In genomic region chr8:8115595-8116429, GRCm38 (mm10) we compare ENCODE assay signal across 13 mouse cellular contexts.
A peak's percentile ranks its signal among the peaks of the same experiment; 100 is the strongest.
DNase-seq lines count a peak whose midpoint lies in the region; ATAC-seq and TF ChIP-seq lines count a peak whose summit lies in the region.
"Had no signal": no experiment of that assay in that cellular context is flagged by ENCODE, and none has a peak within 500 bp of the region (broad histone marks: within the 10 kb centered on the region; RNA-seq: fewer than 3 reads in every experiment).

No protein-coding gene starts in this region.

- TF ChIP-seq CTCF in Patski (IDR thresholded peaks at IDR 0.05): no peak
- no peak for TF ChIP-seq CTCF in heart, postnatal 0 days (IDR thresholded peaks at IDR 0.05; ENCODE audit: low read depth)
- no peak for TF ChIP-seq CTCF in cerebellum, adult 2 months (IDR thresholded peaks at IDR 0.05; ENCODE audit: borderline replicate concordance, insufficient read depth, low read depth, low read length)
- no peak for TF ChIP-seq CTCF in hindbrain, postnatal 0 days (IDR thresholded peaks at IDR 0.05; ENCODE audit: low read depth)

- TF ChIP-seq EP300 in heart, postnatal 0 days (IDR thresholded peaks at IDR 0.05; ENCODE audit: low read depth): no peak

- no peak overlapping the region for H3K27ac ChIP-seq in heart, postnatal 0 days (ENCODE audit: low read depth)
- H3K27ac ChIP-seq in lung, embryonic 15.5 days: peak overlapping the region; percentile 26; the same call in 1 of the 2 replicates
- no peak overlapping the region for H3K27ac ChIP-seq in cerebellum, adult 2 months (ENCODE audit: insufficient read depth, low read length)
- no peak overlapping the region for H3K27ac ChIP-seq in hindbrain, postnatal 0 days
- H3K27ac ChIP-seq: embryonic facial prominence, embryonic 12.5 days; limb, embryonic 15.5 days; midbrain, embryonic 13.5 days had no signal

- H3K9me3 ChIP-seq in heart, postnatal 0 days (replicated peaks; ENCODE audit: control insufficient read depth, low read length): no peaks in the 10 kb centered on the region
- H3K9me3 ChIP-seq in lung, embryonic 15.5 days: no peaks in the 10 kb centered on the region
- no peaks in the 10 kb centered on the region for H3K9me3 ChIP-seq in hindbrain, postnatal 0 days (ENCODE audit: low read length)
- H3K9me3 ChIP-seq: embryonic facial prominence, embryonic 12.5 days; limb, embryonic 15.5 days; midbrain, embryonic 13.5 days had no signal

- intact Hi-C loops in heart, postnatal 14 days (cut with DNase I): no loop called here

- H3K9ac ChIP-seq in heart, postnatal 0 days (replicated peaks; ENCODE audit: low read depth, low read length): no peak overlapping the region
- no peak overlapping the region for H3K9ac ChIP-seq in lung, embryonic 15.5 days
- no peak overlapping the region for H3K9ac ChIP-seq in hindbrain, postnatal 0 days (replicated peaks; ENCODE audit: low read length)
- H3K9ac ChIP-seq: embryonic facial prominence, embryonic 12.5 days; limb, embryonic 15.5 days; midbrain, embryonic 13.5 days had no signal

- H3K4me1 ChIP-seq in heart, postnatal 0 days (ENCODE audit: control insufficient read depth, insufficient read depth): no peaks in the 10 kb centered on the region
- peaks cover 14% of the 10 kb centered on the region for H3K4me1 ChIP-seq in lung, embryonic 15.5 days
- H3K4me1 ChIP-seq in cerebellum, adult 2 months (ENCODE audit: control insufficient read depth, insufficient read depth, low read length): no peaks in the 10 kb centered on the region
- no peaks in the 10 kb centered on the region for H3K4me1 ChIP-seq in hindbrain, postnatal 0 days (ENCODE audit: insufficient read depth, low read length)
- H3K4me1 ChIP-seq: embryonic facial prominence, embryonic 12.5 days; limb, embryonic 15.5 days; midbrain, embryonic 13.5 days had no signal

- DNase-seq in heart, adult 9 months (ENCODE audit: low spot score in 2 of 2): peak; percentile 8 to 19
- DNase-seq in heart, postnatal 14 days: no peak
- DNase-seq in Patski (ENCODE audit: low read depth, low spot score) (no peak), MN1 (ENCODE audit: low spot score) (no peak)
- DNase-seq in heart, postnatal 0 days (ENCODE audit: low spot score): peak; percentile 36
- no peak for DNase-seq in cerebellum, adult 2 months
- no peak for DNase-seq in hindbrain, postnatal 0 days (ENCODE audit: low spot score)
- DNase-seq: cerebellum, postnatal 14 days had no signal

- in situ Hi-C loops in Patski (cut with MboI; ENCODE audit: low pct_unique_long_range_greater_than_20kb): no loop called here

- no peak overlapping the region for H3K4me3 ChIP-seq in heart, postnatal 0 days (ENCODE audit: low read depth, low read length)
- no peak overlapping the region for H3K4me3 ChIP-seq in lung, embryonic 15.5 days
- no peak overlapping the region for H3K4me3 ChIP-seq in cerebellum, adult 2 months (replicated peaks; ENCODE audit: insufficient read depth, low read depth, low read length)
- H3K4me3 ChIP-seq in hindbrain, postnatal 0 days (ENCODE audit: low read length): no peak overlapping the region
- H3K4me3 ChIP-seq: embryonic facial prominence, embryonic 12.5 days; limb, embryonic 15.5 days; midbrain, embryonic 13.5 days had no signal

- POLR2A ChIA-PET in Patski (lab: Charles Lee): no interaction called here

- CTCF ChIA-PET in Patski (lab: Charles Lee): no interaction called here

- H3K36me3 ChIP-seq in heart, postnatal 0 days (replicated peaks; ENCODE audit: control insufficient read depth, insufficient read depth, low read length): no peaks in the 10 kb centered on the region
- no peaks in the 10 kb centered on the region for H3K36me3 ChIP-seq in lung, embryonic 15.5 days
- no peaks in the 10 kb centered on the region for H3K36me3 ChIP-seq in hindbrain, postnatal 0 days (ENCODE audit: insufficient read depth, low read length)
- H3K36me3 ChIP-seq: embryonic facial prominence, embryonic 12.5 days; limb, embryonic 15.5 days; midbrain, embryonic 13.5 days had no signal

- ATAC-seq in Patski: peak; percentile 12
- ATAC-seq in heart, postnatal 0 days (ENCODE audit: insufficient read depth, low read depth): no peak
- peak; percentile 52; the same call in 1 of the 2 replicates for ATAC-seq in lung, embryonic 15.5 days (ENCODE audit: borderline replicate concordance, extremely low read depth, low FRiP score, low TSS enrichment)
- ATAC-seq in hindbrain, postnatal 0 days: no peak
- ATAC-seq: activated CD4-positive, CD25-positive, alpha-beta regulatory T cell, adult 4 months; midbrain, embryonic 13.5 days had no signal

- no peaks in the 10 kb centered on the region for H3K27me3 ChIP-seq in Patski
- H3K27me3 ChIP-seq in heart, postnatal 0 days (ENCODE audit: control insufficient read depth, insufficient read depth, low read length): no peaks in the 10 kb centered on the region
- H3K27me3 ChIP-seq in lung, embryonic 15.5 days: no peaks in the 10 kb centered on the region
- no peaks in the 10 kb centered on the region for H3K27me3 ChIP-seq in cerebellum, adult 2 months (ENCODE audit: control insufficient read depth, insufficient read depth, low read length)
- no peaks in the 10 kb centered on the region for H3K27me3 ChIP-seq in hindbrain, postnatal 0 days (ENCODE audit: insufficient read depth, low read length)
- H3K27me3 ChIP-seq: embryonic facial prominence, embryonic 12.5 days; limb, embryonic 15.5 days; midbrain, embryonic 13.5 days had no signal

- no peak overlapping the region for H3K4me2 ChIP-seq in heart, postnatal 0 days (ENCODE audit: low read depth, low read length)
- H3K4me2 ChIP-seq in lung, embryonic 15.5 days: no peak overlapping the region
- no peak overlapping the region for H3K4me2 ChIP-seq in hindbrain, postnatal 0 days (ENCODE audit: low read depth, low read length)
- H3K4me2 ChIP-seq: embryonic facial prominence, embryonic 12.5 days; limb, embryonic 15.5 days; midbrain, embryonic 13.5 days had no signal

- 54% methylated on average over 6 of the region's 6 CpGs for WGBS in heart, postnatal 0 days
- WGBS in lung, embryonic 15.5 days: 36% methylated on average over 6 of the region's 6 CpGs
- WGBS in cerebellum, adult 2 months: 59% methylated on average over 6 of the region's 6 CpGs
- 69% methylated on average over 6 of the region's 6 CpGs for WGBS in hindbrain, postnatal 0 days

- TF ChIP-seq POLR2A in cerebellum, adult 2 months (IDR thresholded peaks at IDR 0.05; ENCODE audit: borderline replicate concordance, insufficient read depth, low read length): no peak

Comparison
In these comparisons a context has a peak if more than half of its experiments do, and no peak if none do; other contexts are left out.
1. DNase-seq: peak in heart, adult 9 months (2 of 2) and heart, postnatal 0 days (single experiment); none in heart, postnatal 14 days (0 of 2), Patski (single experiment), cerebellum, adult 2 months (0 of 2), MN1 (single experiment) and hindbrain, postnatal 0 days (single experiment).
2. ATAC-seq: peak in Patski (single experiment) and lung, embryonic 15.5 days (single experiment); none in heart, postnatal 0 days (single experiment) and hindbrain, postnatal 0 days (single experiment).